Mouse (Mus musculus): ENCODE data around the gene Iffo2. TPM values are rescaled to one million over a fixed set of nuclear protein-coding genes. Genes with fewer than 3 reads are reported as not detected.

Iffo2 gene
- polyA plus RNA-seq, 1 experiment from 2014 or later = 1.2 TPM

GRCm38 (mm10) chr4:139576251-139576880 is 46.0 kb downstream of the Iffo2 start:
- peak overlapping the region; percentile 92 for H3K4me2 ChIP-seq (ENCODE audit: low read depth, low read length)
- H3K9me3 ChIP-seq (ENCODE audit: low read length) = no peaks in the 10 kb centered on the region
- H3K4me1 ChIP-seq (ENCODE audit: insufficient read depth) = peaks cover 31% of the 10 kb centered on the region
- TF ChIP-seq CTCF (IDR thresholded peaks at IDR 0.05; ENCODE audit: low read depth) (no peak), EP300 (IDR thresholded peaks at IDR 0.05; ENCODE audit: low read depth) (no peak)
- peak overlapping the region; percentile 39 for H3K27ac ChIP-seq (ENCODE audit: low read depth)
- ATAC-seq (no peak), DNase-seq (no peak)
- peak overlapping the region; percentile 33; the same call in 1 of the 2 replicates for H3K9ac ChIP-seq (replicated peaks)
- H3K4me3 ChIP-seq (ENCODE audit: low read depth, low read length) = peak overlapping the region; percentile 77
- H3K36me3 ChIP-seq (replicated peaks; ENCODE audit: insufficient read depth, low read length) = no peaks in the 10 kb centered on the region
- peaks cover 18% of the 10 kb centered on the region for H3K27me3 ChIP-seq (ENCODE audit: insufficient read depth, low read length)
- WGBS (ENCODE audit: insufficient replicate concordance) = 56% methylated on average over 14 of the region's 14 CpGs

GRCm38 (mm10) chr4:139577006-139577405 is 46.7 kb downstream of the Iffo2 start:
- DNase-seq = peak; percentile 64
- Histone ChIP-seq H3K27me3 (ENCODE audit: insufficient read depth, low read length) (peaks cover 18% of the 10 kb centered on the region), H3K9ac (replicated peaks) (no peak overlapping the region; the same call in 1 of the 2 replicates), H3K36me3 (replicated peaks; ENCODE audit: insufficient read depth, low read length) (no peaks in the 10 kb centered on the region), H3K9me3 (ENCODE audit: low read length) (no peaks in the 10 kb centered on the region), H3K27ac (ENCODE audit: low read depth) (peak overlapping the region; percentile 39; the same call in 1 of the 2 replicates), H3K4me1 (ENCODE audit: insufficient read depth) (peaks cover 37% of the 10 kb centered on the region), H3K4me3 (ENCODE audit: low read depth, low read length) (peak overlapping the region; percentile 77; the same call in 1 of the 2 replicates), H3K4me2 (ENCODE audit: low read depth, low read length) (peak overlapping the region; percentile 92)
- TF ChIP-seq CTCF (IDR thresholded peaks at IDR 0.05; ENCODE audit: low read depth) (no peak), EP300 (IDR thresholded peaks at IDR 0.05; ENCODE audit: low read depth) (no peak)
- ATAC-seq = peak; percentile 12
- WGBS (ENCODE audit: insufficient replicate concordance) = 52% methylated on average over 7 of the region's 7 CpGs

GRCm38 (mm10) chr4:139578389-139578788 is 48.0 kb downstream of the Iffo2 start:
- H3K27me3 ChIP-seq (ENCODE audit: insufficient read depth, low read length) = peaks cover 17% of the 10 kb centered on the region
- no peak overlapping the region for H3K4me3 ChIP-seq (ENCODE audit: low read depth, low read length)
- H3K9ac ChIP-seq (replicated peaks) = no peak overlapping the region
- H3K9me3 ChIP-seq (ENCODE audit: low read length) = no peaks in the 10 kb centered on the region
- H3K4me1 ChIP-seq (ENCODE audit: insufficient read depth) = peaks cover 46% of the 10 kb centered on the region
- WGBS (ENCODE audit: insufficient replicate concordance) = 77% methylated on average over 8 of the region's 8 CpGs
- peak overlapping the region; percentile 33 for H3K4me2 ChIP-seq (ENCODE audit: low read depth, low read length)
- TF ChIP-seq EP300 (IDR thresholded peaks at IDR 0.05; ENCODE audit: low read depth) = no peak
- TF ChIP-seq CTCF (IDR thresholded peaks at IDR 0.05; ENCODE audit: low read depth) = no peak
- ATAC-seq = no peak
- H3K27ac ChIP-seq (ENCODE audit: low read depth) = peak overlapping the region; percentile 77
- H3K36me3 ChIP-seq (replicated peaks; ENCODE audit: insufficient read depth, low read length) = no peaks in the 10 kb centered on the region
- DNase-seq = no peak

- TF ChIP-seq EP300 (IDR thresholded peaks at IDR 0.05; ENCODE audit: low read depth) (no peak), CTCF (IDR thresholded peaks at IDR 0.05; ENCODE audit: low read depth) (no peak)
- Histone ChIP-seq H3K4me3 (ENCODE audit: low read depth, low read length) (no peak overlapping the region), H3K4me2 (ENCODE audit: low read depth, low read length) (peak overlapping the region; percentile 33), H3K9ac (replicated peaks) (no peak overlapping the region), H3K9me3 (ENCODE audit: low read length) (no peaks in the 10 kb centered on the region), H3K27me3 (ENCODE audit: insufficient read depth, low read length) (peaks cover 13% of the 10 kb centered on the region), H3K27ac (ENCODE audit: low read depth) (peak overlapping the region; percentile 77), H3K4me1 (ENCODE audit: insufficient read depth) (peaks cover 41% of the 10 kb centered on the region), H3K36me3 (replicated peaks; ENCODE audit: insufficient read depth, low read length) (no peaks in the 10 kb centered on the region)
- ATAC-seq = no peak
- no peak for DNase-seq
- WGBS (ENCODE audit: insufficient replicate concordance) = 20% methylated on average over 10 of the region's 10 CpGs
These were observed 48.7 kb downstream of the Iffo2 start for GRCm38 (mm10) chr4:139579003-139579402.

GRCm38 (mm10) chr4:139579466-139579865 is 49.1 kb downstream of the Iffo2 start:
- Histone ChIP-seq H3K36me3 (replicated peaks; ENCODE audit: insufficient read depth, low read length) (no peaks in the 10 kb centered on the region), H3K4me1 (ENCODE audit: insufficient read depth) (peaks cover 41% of the 10 kb centered on the region), H3K4me3 (ENCODE audit: low read depth, low read length) (no peak overlapping the region), H3K9ac (replicated peaks) (no peak overlapping the region), H3K27me3 (ENCODE audit: insufficient read depth, low read length) (peaks cover 13% of the 10 kb centered on the region), H3K27ac (ENCODE audit: low read depth) (peak overlapping the region; percentile 77), H3K9me3 (ENCODE audit: low read length) (no peaks in the 10 kb centered on the region), H3K4me2 (ENCODE audit: low read depth, low read length) (peak overlapping the region; percentile 33; the same call in 1 of the 2 replicates)
- no peak for DNase-seq
- TF ChIP-seq EP300 (IDR thresholded peaks at IDR 0.05; ENCODE audit: low read depth) = no peak
- TF ChIP-seq CTCF (IDR thresholded peaks at IDR 0.05; ENCODE audit: low read depth) = no peak
- ATAC-seq = no peak
- 17% methylated on average over 6 of the region's 6 CpGs for WGBS (ENCODE audit: insufficient replicate concordance)

GRCm38 (mm10) chr4:139580663-139581336 is 50.5 kb downstream of the Iffo2 start:
- Histone ChIP-seq H3K9me3 (ENCODE audit: low read length) (no peaks in the 10 kb centered on the region), H3K36me3 (replicated peaks; ENCODE audit: insufficient read depth, low read length) (no peaks in the 10 kb centered on the region), H3K9ac (replicated peaks) (peak overlapping the region; percentile 53), H3K27me3 (ENCODE audit: insufficient read depth, low read length) (peaks cover 7% of the 10 kb centered on the region), H3K4me2 (ENCODE audit: low read depth, low read length) (peak overlapping the region; percentile 63), H3K27ac (ENCODE audit: low read depth) (peak overlapping the region; percentile 77), H3K4me3 (ENCODE audit: low read depth, low read length) (peak overlapping the region; percentile 21), H3K4me1 (ENCODE audit: insufficient read depth) (peaks cover 46% of the 10 kb centered on the region)
- DNase-seq (peak; percentile 44), ATAC-seq (0 out of 2 replicates have a peak, but pooled peaks have one; percentile 14)
- no peak for TF ChIP-seq EP300 (IDR thresholded peaks at IDR 0.05; ENCODE audit: low read depth)
- TF ChIP-seq CTCF (IDR thresholded peaks at IDR 0.05; ENCODE audit: low read depth) = no peak
- 20% methylated on average over 15 of the region's 15 CpGs for WGBS (ENCODE audit: insufficient replicate concordance)
